Mouse (Mus musculus) E14TG2a.4 (cell line): ENCODE data around the gene Wnt5b.

Experiments used
- CTCF ChIP-seq: conservative IDR thresholded peaks from 2 replicates; pipeline ENCODE4 v1.5.1; 2014; ENCODE audit warnings: low read length
- POU5F1 ChIP-seq: IDR thresholded peaks from 2 replicates; pipeline ENCODE4 v1.6.1; 2014; ENCODE audit warnings: low read length, borderline replicate concordance

DNA sequence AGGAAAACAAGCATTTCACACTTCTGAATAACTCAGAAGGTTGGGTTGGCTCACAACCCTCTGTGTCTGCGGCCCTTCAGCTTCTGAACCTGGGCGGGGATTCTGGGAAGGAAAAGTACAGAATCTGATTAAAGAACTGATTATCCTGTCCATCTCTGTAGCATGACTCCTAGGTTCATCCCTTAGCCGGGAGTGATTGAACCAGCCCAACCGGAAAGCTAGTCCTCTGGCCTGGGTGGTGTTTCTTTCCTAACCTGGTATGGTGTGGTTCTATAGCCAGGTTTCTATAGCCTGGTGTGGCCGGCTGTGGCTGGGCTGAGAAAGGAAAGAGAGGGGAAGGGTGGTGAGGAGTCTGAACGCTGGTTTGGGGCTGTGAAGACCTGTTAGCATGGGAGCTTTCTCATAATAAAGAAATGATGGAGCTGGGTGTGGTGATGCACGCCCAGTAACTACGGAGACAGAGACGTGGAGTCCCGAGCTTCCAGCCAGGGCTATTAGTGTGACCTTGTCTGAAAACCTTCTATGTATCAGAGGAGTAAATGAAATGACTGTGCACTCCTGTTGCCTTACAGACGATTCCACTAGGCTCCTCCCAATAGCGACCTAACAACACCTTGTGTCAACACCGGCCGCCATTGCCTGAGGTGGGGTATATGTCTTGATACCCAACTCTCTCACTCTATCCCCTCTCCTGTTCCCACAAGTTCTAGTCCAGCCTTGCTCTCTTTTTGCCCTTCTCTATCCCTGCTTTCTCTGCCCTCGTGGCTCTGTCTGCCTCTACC, 129.7 kb downstream of the Wnt5b start:
- TF ChIP-seq CTCF (no peak), POU5F1 (no peak)
